In the genomic region with DNA sequence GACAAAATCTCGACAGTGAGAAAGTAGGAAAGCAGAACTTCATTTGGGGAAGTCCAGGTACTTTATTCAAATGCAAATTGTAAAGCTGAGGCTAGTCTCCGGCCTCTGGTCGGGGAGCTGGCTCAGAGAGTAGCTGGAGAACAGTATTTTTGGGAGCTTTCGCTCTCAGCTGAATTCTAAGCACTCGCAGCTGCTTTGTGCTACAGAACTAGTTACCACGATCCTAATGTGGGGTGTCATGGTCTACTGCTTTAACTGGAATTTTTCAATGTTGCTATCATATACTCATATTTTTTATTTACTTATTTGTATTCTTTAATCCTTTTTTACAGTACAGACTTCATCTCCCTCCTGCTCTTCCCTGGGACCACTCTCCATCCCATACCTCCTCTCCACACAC, we compare ENCODE assay signal across 17 mouse cellular contexts.
"Had no signal": no experiment of that assay in that cellular context is flagged by ENCODE, and none has a peak within 500 bp of the region (broad histone marks: within the 10 kb centered on the region; RNA-seq: fewer than 3 reads in every experiment).

No protein-coding gene starts in this region.

- H3K4me2 ChIP-seq: neural tube, embryonic 12.5 days; neural tube, embryonic 13.5 days; neural tube, embryonic 15.5 days; stomach, embryonic 15.5 days had no signal

- H3K9me3 ChIP-seq: neural tube, embryonic 12.5 days; neural tube, embryonic 13.5 days; neural tube, embryonic 15.5 days; stomach, embryonic 15.5 days had no signal

- H3K9ac ChIP-seq: neural tube, embryonic 12.5 days; neural tube, embryonic 13.5 days; neural tube, embryonic 15.5 days; stomach, embryonic 15.5 days had no signal

- H3K27ac ChIP-seq: neural tube, embryonic 12.5 days; neural tube, embryonic 13.5 days; neural tube, embryonic 15.5 days; stomach, embryonic 15.5 days; stomach, postnatal 0 days had no signal

- H3K4me3 ChIP-seq: neural tube, embryonic 12.5 days; neural tube, embryonic 13.5 days; neural tube, embryonic 15.5 days; stomach, embryonic 15.5 days had no signal

- H3K27me3 ChIP-seq: neural tube, embryonic 12.5 days; neural tube, embryonic 13.5 days; neural tube, embryonic 15.5 days; stomach, embryonic 15.5 days had no signal

- DNase-seq: retina, postnatal 1 day; right cerebral cortex, adult 18-20 months; right cerebral cortex, postnatal 14 days; right cerebral cortex, postnatal 25 days; right cerebral cortex, postnatal 4 days; spleen, adult 18-20 months; thymus, adult 18-20 months; thymus, adult 2 months; thymus, postnatal 14 days; thymus, postnatal 25 days; thymus, postnatal 36 days; thymus, postnatal 4 days had no signal

- H3K4me1 ChIP-seq: neural tube, embryonic 12.5 days; neural tube, embryonic 13.5 days; neural tube, embryonic 15.5 days; stomach, embryonic 15.5 days had no signal

- H3K36me3 ChIP-seq: neural tube, embryonic 12.5 days; neural tube, embryonic 13.5 days; neural tube, embryonic 15.5 days; stomach, embryonic 15.5 days had no signal
